Mouse (Mus musculus) kidney, postnatal 36 days (tissue): ENCODE data around the gene Ccl6.

Source experiments
- DNase-seq, 2 experiments: peaks; one replicate each; pipeline ENCODE4 v3.0.0; 2021 to 2022; ENCODE audit warnings: mixed read lengths in 2 of 2

Ccl6 gene

GRCm38 (mm10) chr11:83592853-83593252 is at the start of gene Ccl6:
Ccl6 (minus strand) TSS chr11:83593087.
- no peak for DNase-seq

- DNase-seq = no peak
Measured at GRCm38 (mm10) chr11:83641216-83641615, 48.3 kb upstream of the Ccl6 start.

DNA sequence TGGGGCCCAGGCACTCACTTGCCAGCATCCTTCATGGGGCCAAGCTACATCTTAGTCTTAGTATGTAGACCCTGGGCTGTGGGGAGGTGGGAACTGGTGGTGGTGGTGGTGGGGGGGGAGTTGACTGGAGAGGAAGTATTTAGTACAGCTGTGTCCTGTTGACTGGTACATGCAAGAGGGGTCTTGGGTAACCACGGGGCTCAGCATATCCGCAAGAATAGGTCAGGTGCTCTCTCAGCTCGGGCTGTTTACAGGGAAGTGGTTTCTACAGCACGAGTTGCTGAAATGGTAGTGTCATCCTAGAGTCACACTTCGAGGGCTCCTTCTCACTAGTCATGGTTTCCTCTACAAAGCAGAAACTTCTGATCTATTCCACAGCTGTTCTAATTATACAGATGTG is 47.3 kb upstream of the Ccl6 start:
- no peak for DNase-seq

DNA sequence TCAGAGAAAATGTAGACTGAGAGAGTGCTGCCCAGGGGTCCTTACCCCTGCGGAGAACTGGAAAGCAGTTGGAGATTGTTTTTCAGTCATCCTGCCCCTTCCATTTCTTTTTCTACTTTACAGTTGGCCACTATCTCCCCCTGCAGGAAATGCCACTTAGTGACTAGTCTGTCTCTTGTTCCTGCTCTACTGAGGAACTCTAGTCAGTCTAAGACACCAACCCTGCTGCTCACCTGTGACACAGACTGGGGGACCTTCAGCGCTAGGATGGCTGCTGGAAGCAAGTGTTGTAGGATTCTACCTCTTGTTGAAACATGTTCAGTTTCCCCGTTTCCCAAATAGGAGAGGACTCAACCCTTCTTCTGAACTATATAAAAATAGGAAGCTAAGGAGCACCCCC is 46.6 kb upstream of the Ccl6 start:
- peak in 1 of 2 experiments; percentile 29 for DNase-seq

- no peak for DNase-seq
Measured at GRCm38 (mm10) chr11:83638934-83639333, 46.0 kb upstream of the Ccl6 start.

- DNase-seq = no peak
Measured at GRCm38 (mm10) chr11:83636742-83637235, 43.9 kb upstream of the Ccl6 start.

GRCm38 (mm10) chr11:83634898-83635297 is 42.0 kb upstream of the Ccl6 start:
- no peak for DNase-seq

GRCm38 (mm10) chr11:83634425-83634824 is 41.5 kb upstream of the Ccl6 start:
- DNase-seq = no peak

DNA sequence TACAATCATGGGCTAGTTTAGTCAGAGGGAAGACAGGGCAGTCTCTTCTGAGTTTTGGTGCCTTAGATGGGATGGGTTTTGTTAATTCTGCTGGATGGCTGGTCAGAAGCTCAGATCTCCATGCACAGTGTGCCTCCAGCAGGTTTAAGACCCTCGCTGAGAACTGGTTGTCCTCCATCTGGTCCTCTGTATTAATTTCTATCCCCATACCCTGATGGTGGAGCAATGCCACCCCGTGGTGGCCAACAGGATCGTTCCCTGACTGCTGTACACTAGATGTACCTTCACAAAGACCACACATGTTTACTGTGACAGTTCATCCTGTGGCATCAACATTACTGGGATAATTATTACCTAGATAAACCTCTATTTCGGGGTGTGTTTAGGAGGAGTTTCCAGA is 39.9 kb upstream of the Ccl6 start:
- DNase-seq = peak in 1 of 2 experiments; percentile 56

DNA sequence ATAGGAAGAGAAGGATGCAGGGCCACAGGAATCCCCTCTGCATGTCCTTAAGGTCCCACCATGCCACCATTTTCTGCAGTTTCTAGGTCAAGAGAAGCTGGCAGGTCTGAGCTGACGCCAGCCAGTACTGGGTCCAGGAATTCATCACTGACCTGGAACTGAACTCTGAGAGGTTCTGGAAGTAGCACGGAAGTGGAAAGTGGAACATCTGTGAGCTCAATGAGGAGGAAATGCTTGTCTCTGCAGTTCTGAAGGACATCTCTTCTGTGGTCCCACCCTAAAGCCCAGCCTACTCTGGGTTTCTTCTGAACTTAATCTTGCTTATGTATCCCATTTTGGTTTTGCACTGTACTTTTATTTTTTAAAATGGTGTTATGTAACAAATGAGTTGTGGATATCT is 38.2 kb upstream of the Ccl6 start:
- DNase-seq = no peak

DNA sequence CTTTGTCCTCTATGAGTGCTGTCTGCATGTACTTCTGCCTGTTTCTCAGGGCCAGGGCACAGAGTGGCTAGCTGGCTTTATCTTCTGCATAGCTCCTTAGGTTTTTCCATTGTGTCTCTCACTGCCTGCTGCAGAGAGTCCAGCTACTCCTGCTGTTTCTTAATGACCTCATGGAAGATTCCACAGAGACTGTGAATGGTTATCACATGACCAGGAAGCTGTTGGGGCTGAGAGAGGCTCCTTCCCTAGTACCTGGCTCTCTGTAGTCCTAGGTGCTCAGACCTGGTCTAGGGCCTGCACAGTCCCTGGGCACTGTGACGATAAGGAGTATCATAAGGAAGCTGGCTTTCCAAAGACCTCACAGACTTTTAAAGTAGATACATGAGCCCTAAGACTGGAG is 37.7 kb upstream of the Ccl6 start:
- no peak for DNase-seq

DNA sequence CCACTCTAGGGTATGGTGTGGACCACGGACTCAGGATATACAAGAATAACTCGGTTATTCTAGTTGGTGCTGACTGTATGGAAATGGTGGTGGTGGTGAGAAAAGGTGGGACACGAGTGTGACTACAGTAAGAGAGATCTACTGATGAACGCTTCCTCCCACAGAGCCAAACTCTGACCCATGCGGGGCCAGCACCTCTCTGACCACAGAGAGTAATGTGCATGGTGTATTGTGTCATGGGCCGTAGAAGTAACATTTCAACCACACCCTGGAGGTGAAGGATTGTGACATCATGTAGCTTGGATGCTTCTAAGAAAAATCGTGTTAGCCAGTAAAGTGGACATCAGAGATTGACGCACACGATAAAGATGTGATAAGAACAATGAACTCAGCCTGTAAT is 35.9 kb upstream of the Ccl6 start:
- DNase-seq = no peak

DNA sequence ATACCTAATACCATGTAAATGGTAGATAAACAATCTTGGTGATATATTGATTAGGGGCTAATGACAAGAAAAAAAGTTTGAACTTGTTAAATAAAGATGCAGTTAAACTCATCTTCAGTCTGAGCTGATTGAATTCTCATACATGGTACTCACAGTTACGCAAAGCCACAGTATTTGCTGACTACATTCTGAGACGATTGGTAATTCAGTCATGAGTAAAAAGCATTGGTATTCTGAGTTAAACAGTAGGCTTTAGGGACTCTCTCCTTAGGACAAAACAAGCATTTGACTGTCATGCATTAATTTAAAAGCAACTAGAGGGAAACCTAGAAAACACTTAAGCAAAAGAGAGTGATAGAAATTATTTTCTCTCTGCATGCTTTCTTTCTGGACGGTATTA is 30.7 kb upstream of the Ccl6 start:
- DNase-seq = no peak

- DNase-seq = no peak
Measured at GRCm38 (mm10) chr11:83619037-83619436, 26.1 kb upstream of the Ccl6 start.

DNA sequence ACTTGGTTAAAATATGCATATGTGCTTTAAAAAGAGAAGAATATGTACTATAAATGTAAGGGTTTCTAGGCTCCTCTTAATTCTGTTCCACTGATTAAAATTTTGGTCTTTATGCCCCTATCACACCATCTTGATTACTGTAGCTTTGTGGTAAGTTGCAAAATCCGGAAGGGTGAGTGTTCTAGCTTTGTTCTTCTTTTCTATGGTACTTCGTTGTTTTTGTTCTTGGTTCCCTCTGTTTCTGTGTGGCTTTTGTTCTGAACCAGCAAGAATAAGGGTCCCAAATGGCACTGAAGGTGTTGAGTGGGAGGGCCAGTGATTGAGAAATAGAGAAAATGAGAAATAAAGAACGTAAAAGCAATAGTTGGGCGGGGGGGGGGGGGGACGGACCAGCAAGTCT is 25.4 kb upstream of the Ccl6 start:
- DNase-seq = no peak

- DNase-seq = no peak
Measured at GRCm38 (mm10) chr11:83616586-83616985, 23.7 kb upstream of the Ccl6 start.

- no peak for DNase-seq
Measured at GRCm38 (mm10) chr11:83610900-83611299, 18.0 kb upstream of the Ccl6 start.

DNA sequence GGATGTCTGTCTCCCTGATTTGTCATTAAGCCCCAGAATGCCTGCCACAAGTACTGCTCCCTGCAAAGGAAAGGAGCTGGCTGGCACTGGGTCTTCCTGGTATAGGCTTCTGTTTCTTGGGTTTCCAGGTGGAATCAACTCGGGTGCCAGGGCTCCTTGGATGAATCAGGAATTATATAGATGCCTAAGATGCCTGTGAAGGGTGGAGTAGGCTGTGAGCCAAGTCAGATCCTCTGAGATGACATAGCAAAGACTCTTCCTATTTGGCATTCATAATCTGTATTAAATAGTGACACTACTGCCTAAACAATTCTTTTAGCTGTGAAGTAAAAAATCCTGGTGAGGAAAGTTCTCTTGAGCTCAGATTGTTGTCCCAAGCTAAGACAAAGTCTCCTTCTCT is 13.5 kb upstream of the Ccl6 start:
- no peak for DNase-seq

DNA sequence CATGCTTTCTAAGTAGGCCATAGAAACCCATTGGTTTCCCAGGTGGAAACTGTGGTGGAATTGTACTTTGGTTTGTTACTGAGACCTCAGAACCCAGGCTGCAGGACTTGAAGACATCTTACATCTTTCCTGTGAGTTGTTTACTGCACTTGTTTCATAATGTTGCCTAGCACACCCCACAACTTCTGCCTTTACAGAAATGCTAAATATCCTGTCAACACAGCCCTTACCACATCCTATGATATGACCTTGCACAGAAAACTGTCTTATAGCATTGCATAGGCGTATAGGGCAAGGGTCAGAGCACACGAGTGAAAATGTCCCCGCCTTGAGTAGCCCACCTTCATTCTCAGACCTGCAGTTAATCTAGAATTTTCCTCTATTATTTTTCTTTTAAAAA is 12.6 kb upstream of the Ccl6 start:
- no peak for DNase-seq

- DNase-seq = no peak
Measured at GRCm38 (mm10) chr11:83604698-83605097, 11.8 kb upstream of the Ccl6 start.

DNA sequence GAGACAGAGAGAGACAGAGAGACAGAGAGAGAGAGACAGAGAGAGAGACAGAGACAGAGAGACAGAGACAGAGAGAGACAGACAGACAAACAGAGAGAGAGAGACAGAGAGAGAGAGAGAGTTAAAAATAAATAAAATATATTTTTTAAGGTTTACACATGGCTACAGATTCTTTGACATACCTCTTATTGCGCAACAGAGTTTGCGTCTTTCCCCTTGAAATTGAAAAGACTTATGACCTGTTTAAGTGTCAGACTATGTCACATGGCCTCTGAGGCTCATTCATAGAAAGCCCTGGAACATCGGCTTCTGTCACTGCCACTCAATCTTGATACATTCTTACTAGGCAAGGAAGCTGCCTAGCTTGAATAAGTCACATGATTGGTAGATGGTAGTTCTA is 10.5 kb upstream of the Ccl6 start:
- DNase-seq = no peak

DNA sequence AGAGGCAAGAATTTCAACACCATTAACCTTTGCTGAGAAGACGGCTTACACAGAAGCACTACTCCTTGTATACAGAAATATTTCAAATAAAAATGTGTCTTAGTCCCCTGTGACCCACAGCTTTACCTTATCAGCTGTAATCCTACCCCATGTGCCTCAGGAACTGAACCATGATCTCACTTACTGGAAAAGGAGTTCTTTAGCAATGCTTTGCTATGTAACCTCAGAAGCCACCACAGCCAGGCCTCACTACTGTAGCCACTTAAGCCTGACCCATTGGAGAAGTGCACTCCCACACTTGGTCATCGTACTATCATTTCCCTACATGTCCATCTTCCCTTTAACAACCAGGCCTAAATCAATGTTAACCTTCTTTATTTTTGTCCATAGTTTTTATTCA is 7.7 kb upstream of the Ccl6 start:
- no peak for DNase-seq

- DNase-seq = no peak
Measured at GRCm38 (mm10) chr11:83598991-83599390, 6.1 kb upstream of the Ccl6 start.

DNA sequence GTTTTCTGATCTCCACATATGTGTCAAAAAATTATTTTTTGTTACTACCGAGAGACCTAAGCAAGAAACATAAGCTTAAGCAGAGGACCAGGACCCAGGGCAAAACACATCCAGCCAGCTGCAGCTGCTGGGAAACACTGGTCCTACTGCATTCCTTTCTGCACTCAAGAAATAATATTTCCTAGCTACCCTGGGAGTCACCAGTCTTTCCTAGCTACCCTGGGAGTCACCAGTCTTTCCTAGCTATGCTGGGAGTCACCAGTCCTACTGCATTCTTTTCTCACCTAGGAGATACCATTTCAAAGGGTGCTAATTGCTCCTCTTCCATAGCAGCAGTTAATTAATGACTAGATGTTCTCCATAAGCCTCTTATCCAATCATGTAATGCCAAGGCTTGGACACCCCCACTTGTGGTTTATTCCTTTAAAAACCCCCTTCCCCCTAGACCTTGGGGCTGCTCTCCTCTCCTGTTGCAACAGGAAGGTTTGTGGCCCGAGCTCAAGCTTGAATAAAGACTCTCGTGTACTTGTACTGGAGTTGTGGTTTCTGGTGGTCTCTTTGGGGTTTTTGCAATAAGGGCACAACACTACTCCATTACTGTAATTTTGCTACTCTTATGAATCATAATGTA is 5.4 kb upstream of the Ccl6 start:
- DNase-seq = no peak

- DNase-seq = no peak
Measured at GRCm38 (mm10) chr11:83597796-83598195, 4.9 kb upstream of the Ccl6 start.
